Mouse (Mus musculus) natural killer cell, adult 2 months (primary cell): Measurements from ENCODE around the gene Gtf2a1l.

Experiments
- DNase-seq, 2 experiments: peaks; one replicate each; pipeline ENCODE4 v3.0.0; 2022; ENCODE audit warnings: low spot score in 2 of 2

Gtf2a1l gene

GRCm38 (mm10) chr17:88653375-88653769 lies 15.1 kb upstream of the Gtf2a1l start:
- DNase-seq = no peak

GRCm38 (mm10) chr17:88658510-88658909 lies 9.9 kb upstream of the Gtf2a1l start:
- no peak for DNase-seq

- DNase-seq = no peak
Observed at GRCm38 (mm10) chr17:88666076-88666475, 2.4 kb upstream of the Gtf2a1l start.

DNA sequence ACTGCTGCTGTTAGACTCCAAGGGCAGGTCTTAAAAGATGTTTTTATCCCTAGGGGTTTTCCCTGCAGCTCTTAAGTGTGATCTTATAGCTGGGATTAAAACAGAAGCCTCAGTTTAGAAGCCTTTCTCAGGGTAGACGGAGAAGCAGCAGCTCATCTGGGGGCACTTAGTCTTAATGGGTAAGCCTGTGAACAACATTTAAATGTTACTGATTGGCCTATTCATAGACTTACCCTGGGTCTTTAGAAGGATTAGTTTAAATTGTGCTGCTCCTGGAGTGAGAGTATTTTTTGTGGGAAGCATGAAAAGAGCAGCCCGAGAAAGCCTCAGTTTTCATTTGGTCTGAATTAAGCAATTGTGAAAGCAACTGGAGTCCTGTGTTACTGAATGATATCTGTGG lies 1.5 kb downstream of the Gtf2a1l start:
- no peak for DNase-seq

- no peak for DNase-seq
Observed at GRCm38 (mm10) chr17:88670800-88671199, 2.3 kb downstream of the Gtf2a1l start.

- DNase-seq = no peak
Observed at GRCm38 (mm10) chr17:88675310-88676309, 7.2 kb downstream of the Gtf2a1l start.

DNA sequence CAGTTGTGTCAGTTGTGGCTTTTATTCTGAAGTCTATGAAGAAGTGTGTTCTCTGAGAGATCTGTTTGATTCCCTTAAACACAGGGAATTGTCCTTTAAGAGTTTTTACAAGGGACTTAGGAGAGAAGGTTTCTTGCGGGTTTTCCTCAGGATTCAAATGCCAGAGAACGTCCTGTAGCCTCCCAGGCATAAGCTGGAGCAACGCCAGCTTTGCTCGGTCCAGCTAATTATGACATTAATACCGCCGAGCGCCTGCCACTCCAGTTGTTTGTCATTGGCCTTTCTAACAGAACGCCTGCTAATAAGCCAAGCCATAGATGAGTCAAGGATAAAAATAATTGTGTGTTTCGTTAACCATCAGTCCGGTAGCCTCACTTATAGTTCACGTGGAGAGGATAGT lies 19.8 kb downstream of the Gtf2a1l start:
- DNase-seq = no peak

- no peak for DNase-seq
Observed at GRCm38 (mm10) chr17:88696656-88697333, 28.3 kb downstream of the Gtf2a1l start.

DNA sequence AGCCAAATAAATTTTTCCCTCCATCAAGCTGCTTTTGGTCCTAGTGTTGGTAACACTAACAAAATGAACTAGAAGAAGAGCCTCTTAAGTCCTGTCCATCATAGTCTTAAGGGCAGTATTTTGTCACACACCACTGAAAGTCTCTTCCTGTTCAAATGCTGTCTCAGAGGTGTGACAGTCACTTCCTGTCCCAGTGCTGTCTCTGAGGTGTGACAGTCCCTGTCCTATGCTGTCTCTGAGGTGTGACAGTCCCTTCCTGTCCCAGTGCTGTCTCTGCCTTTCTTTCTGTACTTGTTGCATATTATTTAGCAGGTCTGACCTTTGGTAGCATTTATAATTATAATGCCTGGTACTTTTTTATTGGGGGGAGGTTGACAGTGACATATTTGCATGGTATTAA lies 32.4 kb downstream of the Gtf2a1l start:
- DNase-seq = peak; percentile 40 to 59

DNA sequence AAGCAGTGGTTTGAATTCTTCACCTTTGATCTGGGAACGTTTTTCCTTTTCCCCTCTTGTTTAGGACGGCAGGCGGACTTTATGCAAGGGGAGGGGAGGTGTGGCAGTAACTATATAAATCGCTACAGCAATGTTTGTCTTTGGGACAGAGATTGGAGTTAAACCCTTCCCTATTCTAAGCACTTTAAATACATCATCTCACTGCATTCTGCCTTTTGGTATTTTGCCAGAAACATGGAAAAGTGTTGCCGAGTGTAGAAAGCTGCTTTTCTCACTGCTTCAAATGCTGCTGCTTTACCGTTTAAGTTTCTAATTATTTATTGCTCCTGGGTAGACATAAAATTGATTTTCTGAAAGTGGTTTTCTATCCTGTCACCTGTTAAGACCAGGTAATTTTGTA lies 33.9 kb downstream of the Gtf2a1l start:
- DNase-seq = no peak

DNA sequence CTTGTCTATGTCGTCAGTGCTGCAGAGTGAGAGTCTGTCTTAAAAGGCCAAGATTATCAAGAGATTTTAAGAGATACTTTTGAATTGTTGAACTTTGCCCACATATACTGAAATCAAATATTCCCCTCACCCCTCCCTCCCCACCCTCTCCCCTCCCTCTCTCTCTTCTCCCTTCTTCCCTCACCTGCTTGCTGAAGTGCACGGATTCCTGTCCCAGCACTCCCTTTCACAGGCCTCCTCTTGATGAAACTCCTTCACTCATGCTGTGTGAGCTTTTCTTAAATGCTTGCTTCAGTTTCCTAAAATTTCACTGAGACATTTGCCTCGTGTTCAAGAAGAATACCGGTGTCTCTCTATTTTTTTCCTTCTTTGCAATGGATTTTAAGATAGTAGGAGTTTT lies 34.7 kb downstream of the Gtf2a1l start:
- DNase-seq = no peak

DNA sequence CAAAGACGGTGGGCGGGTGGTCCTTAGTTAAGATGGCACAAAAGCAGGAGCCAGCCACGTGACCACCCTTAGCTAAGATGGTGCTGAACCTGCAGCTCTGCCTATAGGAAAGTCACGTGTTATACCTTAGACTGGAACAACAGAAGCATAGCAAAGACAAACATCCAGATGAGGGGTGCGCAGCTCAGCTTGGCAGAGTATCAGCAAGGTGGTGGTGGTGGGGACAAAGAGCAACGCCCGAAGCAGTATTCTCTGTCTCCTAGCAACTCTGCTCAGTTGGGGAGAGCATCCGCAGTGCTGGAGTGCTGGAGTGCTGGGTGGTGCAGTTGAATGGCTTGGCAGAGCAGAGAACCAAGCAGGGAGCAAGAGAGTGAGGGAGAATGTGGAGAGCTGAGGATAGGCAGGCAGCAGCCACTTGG lies 37.8 kb downstream of the Gtf2a1l start:
- no peak for DNase-seq

GRCm38 (mm10) chr17:88749646-88750045 lies 81.2 kb downstream of the Gtf2a1l start:
- no peak for DNase-seq

DNA sequence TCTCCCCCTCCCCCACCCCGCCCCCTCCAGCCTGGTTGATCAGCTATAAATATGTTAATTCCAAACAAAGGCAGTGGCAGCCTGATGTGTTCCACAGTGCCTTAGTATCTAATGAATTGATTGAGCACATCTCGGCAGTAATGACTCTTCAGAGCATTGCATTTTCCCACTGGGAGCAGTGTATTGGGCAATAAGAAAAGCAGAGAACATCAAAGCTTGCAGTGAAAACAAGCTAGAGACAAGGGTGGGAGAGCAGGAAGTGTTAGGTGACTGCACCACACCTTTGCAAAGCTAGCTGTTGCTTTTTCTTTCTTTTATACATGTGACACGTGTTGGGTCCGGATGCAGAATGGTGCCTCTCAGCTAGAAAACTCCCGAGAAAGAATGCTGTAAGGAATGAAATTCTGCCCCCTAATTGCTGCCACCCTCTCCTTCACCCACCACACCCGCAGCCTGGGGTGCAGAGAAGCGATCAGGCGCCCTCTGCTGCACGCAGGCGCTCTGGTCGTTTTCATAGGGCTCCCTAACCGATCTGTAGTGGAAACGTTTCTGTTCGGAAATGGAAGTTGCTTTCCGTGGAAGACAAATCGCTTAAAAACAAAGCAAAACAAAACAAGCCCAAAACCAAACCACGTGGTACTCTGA lies 84.5 kb downstream of the Gtf2a1l start:
- DNase-seq = peak; percentile 23 to 28

- no peak for DNase-seq
Observed at GRCm38 (mm10) chr17:88753472-88753857, 85.0 kb downstream of the Gtf2a1l start.

DNA sequence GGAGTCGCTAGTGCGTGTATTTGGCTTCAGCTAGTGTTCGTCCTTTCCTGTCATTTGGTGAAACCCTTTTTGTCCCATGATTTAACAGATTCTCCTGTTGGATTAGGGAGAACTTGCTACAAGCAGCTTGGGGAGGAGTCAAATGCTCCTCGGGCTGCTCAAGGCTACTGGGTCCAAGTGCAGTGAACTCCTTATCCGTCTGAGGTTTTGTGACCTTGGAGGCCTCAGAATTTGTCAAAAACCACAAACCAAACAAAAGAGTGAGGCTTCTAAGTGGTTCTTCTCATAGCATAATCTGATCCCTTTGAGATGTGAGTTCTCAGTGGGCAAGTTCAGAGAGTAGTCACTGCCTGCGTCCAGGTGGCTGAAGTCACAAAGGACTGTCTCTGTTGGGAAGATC lies 87.3 kb downstream of the Gtf2a1l start:
- peak; percentile 14 to 37 for DNase-seq

GRCm38 (mm10) chr17:88758003-88758437 lies 89.6 kb downstream of the Gtf2a1l start:
- DNase-seq = peak; percentile 63 to 77

DNA sequence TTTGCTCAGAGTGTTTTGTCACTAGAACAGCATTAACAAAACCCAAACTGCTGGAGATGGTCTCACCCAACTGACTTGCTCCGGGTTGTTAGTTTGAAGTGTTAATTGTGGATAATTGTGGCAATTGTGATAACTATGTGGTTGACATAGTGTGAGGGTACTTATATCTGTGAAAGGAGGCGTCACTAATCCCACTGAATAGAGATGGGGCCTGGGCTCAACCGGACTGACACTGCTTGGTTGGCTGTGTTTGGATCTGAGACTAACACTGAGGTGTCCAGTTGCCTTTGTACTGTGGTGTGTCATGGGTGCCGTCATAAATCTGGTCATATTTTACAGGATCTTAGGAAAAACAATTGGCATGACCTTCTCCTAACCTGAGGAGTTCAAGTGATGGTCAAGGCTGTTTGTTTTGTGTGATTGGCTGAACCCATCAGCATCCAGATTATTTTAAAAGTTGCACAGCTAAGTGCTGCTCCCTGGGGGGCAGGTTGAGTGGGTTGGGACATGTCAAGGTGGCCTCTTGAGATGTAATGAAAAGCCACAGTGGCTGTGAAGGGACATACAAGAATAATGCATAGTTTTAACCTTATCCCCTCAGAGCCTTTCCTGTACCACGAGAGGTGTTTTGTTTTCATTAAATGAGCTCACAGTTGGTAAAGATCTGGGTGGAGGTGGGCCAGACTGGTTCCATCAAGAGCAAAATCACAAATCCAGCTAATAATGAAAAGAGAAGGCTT lies 95.1 kb downstream of the Gtf2a1l start:
- DNase-seq = peak in 1 of 2 experiments; percentile 6

- DNase-seq = no peak
Observed at GRCm38 (mm10) chr17:88764136-88764485, 95.7 kb downstream of the Gtf2a1l start.
